Mouse (Mus musculus) lung, adult 2 months (tissue): ENCODE results near the gene Eif2b2. TPM values are rescaled to one million over a fixed set of nuclear protein-coding genes. Genes with fewer than 3 reads are reported as not detected.

ENCODE experiments used
- DNase-seq: peaks from one replicate; pipeline ENCODE4 v3.0.0; 2022
- H3K4me1 ChIP-seq: fragments of 200-500 bp; 2 replicates; pipeline ENCODE4 v1.6.1; 2011; ENCODE audit warnings: low read length; ENCODE audit not compliant: control insufficient read depth, insufficient read depth
- H3K4me3 ChIP-seq: fragments of 200-500 bp; replicated peaks from 2 replicates; pipeline ENCODE3; 2011; ENCODE audit warnings: low read depth, mild to moderate bottlenecking, control low read depth, low read length; ENCODE audit errors: extremely low read depth
- CTCF ChIP-seq: fragments of 200-500 bp; IDR thresholded peaks from 2 replicates; pipeline ENCODE4 v1.5.1; 2011; ENCODE audit warnings: mild to moderate bottlenecking, low read length, control low read depth; ENCODE audit not compliant: insufficient read depth
- POLR2A ChIP-seq: fragments of 200-500 bp; IDR thresholded peaks from 2 replicates; pipeline ENCODE4 v1.6.1; 2011; ENCODE audit warnings: low read depth, mild to moderate bottlenecking, control low read depth, low read length, borderline replicate concordance; ENCODE audit errors: extremely low read depth
- WGBS: fragments of 180-500 bp; shearing (Covaris S2); methylation state at CpG from one replicate; pipeline ENCODE4 v1.1.7; 2018; 5-methylcytosine and 5-hydroxymethylcytosine counted together
- polyA plus RNA-seq: library from polyadenylated mRNA; depleted of rRNA; stranded (reverse); fragments of >200 nt; gene quantifications from 2 replicates; pipeline ENCODE4 v1.2.3, GENCODE M21; 2012

Eif2b2 gene
- polyA plus RNA-seq, 1 experiment = 92.1 TPM

GRCm38 (mm10) chr12:85233376-85234358 is 14.4 kb downstream of the Eif2b2 start:
- TF ChIP-seq CTCF (no peak), POLR2A (no peak)
- WGBS = 82% methylated on average over 21 of the region's 21 CpGs
- no peak for DNase-seq
- no peaks in the 10 kb centered on the region for H3K4me1 ChIP-seq
- H3K4me3 ChIP-seq = no peak overlapping the region

- Histone ChIP-seq H3K4me1 (no peaks in the 10 kb centered on the region), H3K4me3 (no peak overlapping the region)
- WGBS = 96% methylated on average over 5 of the region's 5 CpGs
- TF ChIP-seq CTCF (no peak), POLR2A (no peak)
- no peak for DNase-seq
These were observed 18.3 kb downstream of the Eif2b2 start for GRCm38 (mm10) chr12:85237553-85237952.

- Histone ChIP-seq H3K4me1 (peaks cover 9% of the 10 kb centered on the region), H3K4me3 (no peak overlapping the region)
- DNase-seq = no peak
- no peak for TF ChIP-seq CTCF
- no peak for TF ChIP-seq POLR2A
- 80% methylated on average over 3 of the region's 3 CpGs for WGBS
These were observed 32.8 kb downstream of the Eif2b2 start for GRCm38 (mm10) chr12:85252083-85252482.

GRCm38 (mm10) chr12:85256074-85256751 is 36.9 kb downstream of the Eif2b2 start:
- Histone ChIP-seq H3K4me3 (no peak overlapping the region), H3K4me1 (peaks cover 13% of the 10 kb centered on the region)
- DNase-seq = no peak
- 59% methylated on average over 7 of the region's 7 CpGs for WGBS
- no peak for TF ChIP-seq CTCF
- TF ChIP-seq POLR2A = no peak

GRCm38 (mm10) chr12:85257008-85257639 is 37.8 kb downstream of the Eif2b2 start:
- Histone ChIP-seq H3K4me1 (peaks cover 13% of the 10 kb centered on the region), H3K4me3 (no peak overlapping the region)
- WGBS = 53% methylated on average over 7 of the region's 7 CpGs
- TF ChIP-seq CTCF = no peak
- no peak for TF ChIP-seq POLR2A
- DNase-seq = no peak

GRCm38 (mm10) chr12:85262489-85262888 is 43.2 kb downstream of the Eif2b2 start:
- no peak for DNase-seq
- WGBS = 59% methylated on average over 10 of the region's 10 CpGs
- Histone ChIP-seq H3K4me3 (no peak overlapping the region), H3K4me1 (no peaks in the 10 kb centered on the region; the same call in 1 of the 2 replicates)
- no peak for TF ChIP-seq CTCF
- no peak for TF ChIP-seq POLR2A

GRCm38 (mm10) chr12:85263190-85263589 is 43.9 kb downstream of the Eif2b2 start:
- Histone ChIP-seq H3K4me3 (no peak overlapping the region), H3K4me1 (no peaks in the 10 kb centered on the region)
- 83% methylated on average over 5 of the region's 5 CpGs for WGBS
- TF ChIP-seq POLR2A = no peak
- no peak for TF ChIP-seq CTCF
- DNase-seq = no peak

GRCm38 (mm10) chr12:85264531-85264930 is 45.2 kb downstream of the Eif2b2 start:
- Histone ChIP-seq H3K4me3 (no peak overlapping the region), H3K4me1 (no peaks in the 10 kb centered on the region)
- WGBS = 74% methylated on average over 8 of the region's 8 CpGs
- DNase-seq = no peak
- TF ChIP-seq POLR2A = no peak
- no peak for TF ChIP-seq CTCF

- TF ChIP-seq POLR2A (no peak), CTCF (no peak)
- Histone ChIP-seq H3K4me3 (no peak overlapping the region), H3K4me1 (no peaks in the 10 kb centered on the region)
- 51% methylated on average over 7 of the region's 7 CpGs for WGBS
- DNase-seq = no peak
These were observed 45.7 kb downstream of the Eif2b2 start for GRCm38 (mm10) chr12:85264940-85265339.
